Mouse (Mus musculus): ENCODE data around the gene Amt. TPM values are rescaled to one million over a fixed set of nuclear protein-coding genes. Genes with fewer than 3 reads are reported as not detected.
"Not testable (repeated sequence)": the region's sequence is repeated elsewhere in the genome, so short reads cannot be mapped to it uniquely, and the experiment has no call there.

The Amt gene
- polyA plus RNA-seq, 1 experiment, result 2.6 TPM

- peak overlapping the region; percentile 82 for H3K27ac ChIP-seq (ENCODE audit: insufficient read depth, low read length)
- TF ChIP-seq POLR2A (IDR thresholded peaks at IDR 0.05; ENCODE audit: low read depth, low read length) (peak; percentile 58), CTCF (IDR thresholded peaks at IDR 0.05; ENCODE audit: borderline replicate concordance, insufficient read depth, low read length) (no peak)
These were observed 8.5 kb downstream of the Amt start for GRCm38 (mm10) chr9:108305170-108305569.

DNA sequence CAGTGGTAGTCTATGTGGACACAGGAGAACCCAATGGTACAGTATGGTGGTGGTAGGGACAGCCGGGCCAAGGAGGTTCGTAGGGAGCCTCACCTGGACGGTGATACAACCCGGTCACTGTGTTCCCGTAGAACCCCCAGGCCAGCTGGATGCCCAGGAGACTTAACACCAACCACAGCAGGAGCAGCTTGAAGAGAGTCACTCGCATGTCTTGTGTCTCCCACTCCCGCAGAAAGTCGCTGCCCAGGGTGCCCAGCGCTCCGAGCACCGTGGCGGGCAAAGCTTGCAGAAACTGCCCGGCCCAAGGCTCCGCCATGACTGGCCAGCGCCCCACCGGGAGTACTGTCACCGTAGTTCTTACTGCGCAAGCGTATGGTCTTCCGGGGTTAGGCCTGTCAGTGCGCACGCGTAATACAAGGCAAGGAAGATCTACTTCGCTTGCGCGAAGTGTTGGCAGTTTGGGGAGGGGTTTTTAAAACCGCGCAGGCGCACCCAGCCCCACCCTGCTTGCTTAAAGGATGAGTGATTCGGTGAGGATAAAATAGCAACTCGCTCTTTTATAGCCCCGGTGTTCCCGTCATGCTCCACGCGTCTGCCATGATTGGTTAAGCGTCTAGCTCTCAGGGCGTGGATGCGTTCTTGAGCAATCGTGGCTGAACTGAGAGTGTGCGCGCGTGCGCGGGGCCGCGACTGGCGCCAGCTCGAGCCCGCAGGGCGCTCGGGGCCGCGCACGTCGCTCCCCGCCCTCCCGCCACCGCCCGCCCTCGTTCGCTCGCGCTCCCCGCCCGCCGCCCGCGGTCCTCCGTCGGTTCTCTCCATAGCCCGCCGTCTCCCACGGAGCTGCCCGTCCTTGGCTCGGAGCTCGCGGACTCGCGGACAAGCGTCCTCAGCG is 9.2 kb downstream of the Amt start, which contains the start of the genes Rhoa and Tcta:
Gene Rhoa, plus strand, starts transcription at position 501 of the 892 bp plus-strand sequence.
Gene Tcta, minus strand, starts transcription at position 532 of the 892 bp plus-strand sequence.
- Histone ChIP-seq H3K4me1 (ENCODE audit: control insufficient read depth, insufficient read depth, low read length) (no peaks in the 10 kb centered on the region; the same call in 1 of the 2 replicates), H3K27ac (ENCODE audit: insufficient read depth, low read length) (peak within 1 kb of the TSS; percentile 99), H3K4me3 (ENCODE audit: insufficient read depth, low read length) (peak within 1 kb of the TSS; percentile 78)
- TF ChIP-seq POLR2A (IDR thresholded peaks at IDR 0.05; ENCODE audit: low read depth, low read length) (peak; percentile 92), CTCF (IDR thresholded peaks at IDR 0.05; ENCODE audit: borderline replicate concordance, insufficient read depth, low read length) (no peak)

More at GRCm38 (mm10) chr9:108305170-108305569, 8.5 kb downstream of the Amt start:
- H3K4me3 ChIP-seq (ENCODE audit: insufficient read depth, low read length), result peak overlapping the region; percentile 67
- H3K4me1 ChIP-seq (ENCODE audit: control insufficient read depth, insufficient read depth, low read length), result no peaks in the 10 kb centered on the region

DNA sequence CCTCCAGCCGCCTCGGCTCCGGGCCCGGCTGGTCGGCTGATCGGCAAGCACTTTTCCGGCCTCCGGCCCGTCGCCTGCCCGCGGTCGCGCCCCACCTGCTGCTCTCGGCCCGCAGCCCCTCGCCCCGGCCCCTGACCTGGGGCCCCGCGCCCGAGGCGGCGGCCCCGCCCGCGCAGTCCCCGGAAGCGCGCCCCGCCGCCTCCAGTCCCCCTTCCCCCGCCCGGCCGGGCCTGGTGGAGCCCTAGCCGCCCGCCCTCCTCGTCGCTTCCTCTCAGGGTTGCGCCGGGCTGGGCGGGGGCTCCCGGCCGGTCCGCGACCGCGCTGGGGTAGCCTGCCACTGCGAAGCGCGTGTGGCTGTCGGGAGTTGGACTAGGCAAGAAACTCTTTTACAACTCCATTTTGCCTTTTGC is 9.9 kb downstream of the Amt start:
- TF ChIP-seq POLR2A (IDR thresholded peaks at IDR 0.05; ENCODE audit: low read depth, low read length) (peak; percentile 43; the same call in 1 of the 2 replicates), CTCF (IDR thresholded peaks at IDR 0.05; ENCODE audit: borderline replicate concordance, insufficient read depth, low read length) (no peak)
- Histone ChIP-seq H3K27ac (ENCODE audit: insufficient read depth, low read length) (peak overlapping the region; percentile 99), H3K4me1 (ENCODE audit: control insufficient read depth, insufficient read depth, low read length) (peaks cover 2% of the 10 kb centered on the region), H3K4me3 (ENCODE audit: insufficient read depth, low read length) (peak overlapping the region; percentile 78)

GRCm38 (mm10) chr9:108307021-108307807 is 10.6 kb downstream of the Amt start:
- no peak for TF ChIP-seq CTCF (IDR thresholded peaks at IDR 0.05; ENCODE audit: borderline replicate concordance, insufficient read depth, low read length)
- peak overlapping the region; percentile 99 for H3K27ac ChIP-seq (ENCODE audit: insufficient read depth, low read length)
- peaks cover 5% of the 10 kb centered on the region for H3K4me1 ChIP-seq (ENCODE audit: control insufficient read depth, insufficient read depth, low read length)

DNA sequence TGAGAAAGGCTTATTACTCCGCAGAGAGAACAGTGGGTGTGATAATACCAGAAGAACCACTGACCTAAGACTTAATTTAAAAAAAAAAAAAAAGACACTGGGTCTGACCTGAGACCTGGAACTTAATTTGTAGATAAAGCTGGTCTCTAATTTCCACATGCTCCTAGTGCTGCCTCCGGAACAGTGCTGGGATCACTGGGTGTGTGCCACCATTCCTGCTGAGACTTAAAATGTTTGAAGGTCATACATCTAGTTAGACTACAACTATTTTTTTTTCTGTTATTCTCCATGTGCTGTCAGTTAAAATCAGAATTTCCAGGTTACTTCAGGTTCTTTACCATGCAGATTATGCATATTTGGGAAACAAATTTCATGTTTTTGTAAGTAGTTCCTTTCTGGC is 11.5 kb downstream of the Amt start:
- TF ChIP-seq POLR2A (IDR thresholded peaks at IDR 0.05; ENCODE audit: low read depth, low read length) (no peak), CTCF (IDR thresholded peaks at IDR 0.05; ENCODE audit: borderline replicate concordance, insufficient read depth, low read length) (no peak)
- Histone ChIP-seq H3K27ac (ENCODE audit: insufficient read depth, low read length) (no peak overlapping the region), H3K4me3 (ENCODE audit: insufficient read depth, low read length) (peak overlapping the region; percentile 58), H3K4me1 (ENCODE audit: control insufficient read depth, insufficient read depth, low read length) (peaks cover 5% of the 10 kb centered on the region)

More at GRCm38 (mm10) chr9:108307021-108307807, 10.6 kb downstream of the Amt start:
- peak overlapping the region; percentile 78 for H3K4me3 ChIP-seq (ENCODE audit: insufficient read depth, low read length)

GRCm38 (mm10) chr9:108317572-108317971 is 20.9 kb downstream of the Amt start:
- Histone ChIP-seq H3K4me3 (ENCODE audit: insufficient read depth, low read length) (no peak overlapping the region), H3K4me1 (ENCODE audit: control insufficient read depth, insufficient read depth, low read length) (peaks cover 3% of the 10 kb centered on the region; the same call in 1 of the 2 replicates), H3K27ac (ENCODE audit: insufficient read depth, low read length) (no peak overlapping the region)
- TF ChIP-seq CTCF (IDR thresholded peaks at IDR 0.05; ENCODE audit: borderline replicate concordance, insufficient read depth, low read length), result no peak
- no peak for TF ChIP-seq POLR2A (IDR thresholded peaks at IDR 0.05; ENCODE audit: low read depth, low read length)

GRCm38 (mm10) chr9:108318462-108318861 is 21.8 kb downstream of the Amt start:
- TF ChIP-seq CTCF (IDR thresholded peaks at IDR 0.05; ENCODE audit: borderline replicate concordance, insufficient read depth, low read length), result no peak
- no peak for TF ChIP-seq POLR2A (IDR thresholded peaks at IDR 0.05; ENCODE audit: low read depth, low read length)
- no peak overlapping the region for H3K27ac ChIP-seq (ENCODE audit: insufficient read depth, low read length)

GRCm38 (mm10) chr9:108322054-108322453 is 25.4 kb downstream of the Amt start:
- not testable (repeated sequence) for H3K27ac ChIP-seq (ENCODE audit: insufficient read depth, low read length); H3K4me1 ChIP-seq (ENCODE audit: control insufficient read depth, insufficient read depth, low read length); H3K4me3 ChIP-seq (ENCODE audit: insufficient read depth, low read length)

More at GRCm38 (mm10) chr9:108318462-108318861, 21.8 kb downstream of the Amt start:
- Histone ChIP-seq H3K4me3 (ENCODE audit: insufficient read depth, low read length) (no peak overlapping the region), H3K4me1 (ENCODE audit: control insufficient read depth, insufficient read depth, low read length) (peaks cover 3% of the 10 kb centered on the region; the same call in 1 of the 2 replicates)

DNA sequence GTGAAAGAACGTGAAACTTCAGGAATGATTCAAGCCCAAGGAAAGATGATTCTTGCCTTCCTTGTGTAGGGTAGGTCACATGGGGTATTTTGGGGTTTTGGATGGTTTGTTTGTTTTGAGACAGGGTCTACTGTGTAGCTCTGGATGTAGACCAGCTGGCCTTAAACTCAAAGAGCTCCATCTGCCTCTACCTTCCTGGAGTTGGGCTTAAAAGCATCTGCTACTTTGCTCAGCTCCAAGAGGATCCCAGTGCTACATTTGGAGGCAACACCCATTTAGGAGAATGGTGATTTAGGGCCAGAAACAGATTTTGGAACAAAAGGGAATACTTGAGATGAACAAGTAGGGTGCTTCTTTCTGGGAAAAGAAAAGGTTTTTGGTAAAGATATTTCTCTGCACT is 28.1 kb downstream of the Amt start:
- TF ChIP-seq POLR2A (IDR thresholded peaks at IDR 0.05; ENCODE audit: low read depth, low read length) (no peak), CTCF (IDR thresholded peaks at IDR 0.05; ENCODE audit: borderline replicate concordance, insufficient read depth, low read length) (no peak)
- no peaks in the 10 kb centered on the region for H3K4me1 ChIP-seq (ENCODE audit: control insufficient read depth, insufficient read depth, low read length)
- no peak overlapping the region for H3K4me3 ChIP-seq (ENCODE audit: insufficient read depth, low read length)
- H3K27ac ChIP-seq (ENCODE audit: insufficient read depth, low read length), result no peak overlapping the region

All from embryonic fibroblast, embryonic 13.5 days (primary cell).